Mouse (Mus musculus) ES-E14 (cell line): Measurements from ENCODE around the gene Gramd1a. TPM values are rescaled to one million over a fixed set of nuclear protein-coding genes. Genes with fewer than 3 reads are reported as not detected.
A peak's percentile ranks its signal among the peaks of the same experiment; 100 is the strongest.

Experiments used
- DNase-seq: peaks from one replicate; pipeline ENCODE4 v3.0.0-alpha.2; 2013; ENCODE audit warnings: low read depth, low spot score
- H3K27ac ChIP-seq: 2 replicates; pipeline ENCODE4 v1.5.1; 2012; ENCODE audit warnings: low read depth, mild to moderate bottlenecking, low read length, moderate library complexity, mixed read lengths; ENCODE audit not compliant: poor library complexity, insufficient read depth, severe bottlenecking
- H3K36me3 ChIP-seq: 2 replicates; pipeline ENCODE4 v1.6.1; 2012; ENCODE audit warnings: mild to moderate bottlenecking, low read length, moderate library complexity, mixed read lengths; ENCODE audit not compliant: control insufficient read depth, poor library complexity, insufficient read depth, severe bottlenecking
- H3K4me1 ChIP-seq, 2 experiments: fragments of 150-350 bp in 1 of 2; sonication (generic) in 1 of 2; 2 replicates each; pipeline ENCODE4 v1.6.1; 2012; ENCODE audit warnings: low read length in 2 of 2, mild to moderate bottlenecking in 1 of 2, mixed read lengths in 1 of 2; ENCODE audit not compliant: control insufficient read depth in 2 of 2, insufficient read depth in 2 of 2, poor library complexity in 1 of 2
- H3K4me3 ChIP-seq, 2 experiments: fragments of 150-350 bp in 1 of 2; sonication (generic) in 1 of 2; 2 replicates each; pipeline ENCODE4 v1.5.1; 2012; ENCODE audit warnings: low read length in 2 of 2, low read depth in 1 of 2, mild to moderate bottlenecking in 1 of 2, mixed read lengths in 1 of 2; ENCODE audit not compliant: insufficient read depth in 1 of 2, poor library complexity in 1 of 2, severe bottlenecking in 1 of 2
- H3K9ac ChIP-seq: 2 replicates; pipeline ENCODE4 v1.6.1; 2012; ENCODE audit warnings: low read depth, mild to moderate bottlenecking, low read length, mixed read lengths; ENCODE audit not compliant: poor library complexity, insufficient read depth, severe bottlenecking
- H3K9me3 ChIP-seq: fragments of 150-350 bp; sonication (generic); 2 replicates; pipeline ENCODE4 v1.6.1; 2012; ENCODE audit warnings: low read depth, mild to moderate bottlenecking, low read length; ENCODE audit not compliant: control insufficient read depth, insufficient read depth
- CHD2 ChIP-seq: IDR thresholded peaks from 2 replicates; pipeline ENCODE4 v1.6.1; 2014; ENCODE audit warnings: mild to moderate bottlenecking, low read depth, low read length, inconsistent platforms
- HCFC1 ChIP-seq: IDR thresholded peaks from 2 replicates; pipeline ENCODE4 v1.6.1; 2012; ENCODE audit warnings: low read length, inconsistent platforms, borderline replicate concordance; ENCODE audit not compliant: insufficient read depth
- MAFK ChIP-seq: IDR thresholded peaks from 2 replicates; pipeline ENCODE4 v1.6.1; 2014; ENCODE audit warnings: mild to moderate bottlenecking, low read depth, low read length, inconsistent platforms; ENCODE audit not compliant: insufficient read depth
- ZC3H11A ChIP-seq: IDR thresholded peaks from 2 replicates; pipeline ENCODE4 v1.6.1; 2012; ENCODE audit warnings: low read depth, mild to moderate bottlenecking, inconsistent platforms, low read length, borderline replicate concordance
- ZNF384 ChIP-seq: IDR thresholded peaks from 2 replicates; pipeline ENCODE4 v1.6.1; 2012; ENCODE audit warnings: low read depth, low read length, inconsistent platforms
- in situ Hi-C, 2 experiments: fragments of 600-800 bp; cut with MboI; formaldehyde crosslinking; loops; one replicate each; pipeline ENCODE4 v1.15.1; 2025; ENCODE audit warnings: low sequenced_read_pairs in 2 of 2, inconsistent platforms in 1 of 2; ENCODE audit not compliant: unreplicated experiment in 2 of 2
- total RNA-seq: library from RNA; depleted of rRNA; stranded (reverse); fragments of 300-350 nt; gene quantifications from 2 replicates; pipeline ENCODE4 v1.2.3, GENCODE M21; 2012

Gramd1a gene
- total RNA-seq, 1 experiment = 44.2 TPM

- no peak overlapping the region for H3K27ac ChIP-seq
- in situ Hi-C loops = no loop called here
Observed at GRCm38 (mm10) chr7:31161831-31162230, 6.1 kb upstream of the Gramd1a start.

GRCm38 (mm10) chr7:31161246-31161645, 5.5 kb upstream of the Gramd1a start:
- Histone ChIP-seq H3K9ac (no peak overlapping the region), H3K4me1 (peaks cover 5 to 16% of the 10 kb centered on the region in 2 experiments), H3K36me3 (no peaks in the 10 kb centered on the region), H3K9me3 (no peaks in the 10 kb centered on the region), H3K4me3 (no peak overlapping the region), H3K27ac (no peak overlapping the region)
- DNase-seq = no peak
- in situ Hi-C loops = no loop called here
- no peak for TF ChIP-seq ZNF384
- TF ChIP-seq MAFK = no peak
- no peak for TF ChIP-seq HCFC1
- no peak for TF ChIP-seq CHD2
- no peak for TF ChIP-seq ZC3H11A

More at GRCm38 (mm10) chr7:31161831-31162230, 6.1 kb upstream of the Gramd1a start:
- Histone ChIP-seq H3K9ac (no peak overlapping the region), H3K4me3 (no peak overlapping the region), H3K36me3 (no peaks in the 10 kb centered on the region), H3K4me1 (peaks cover 5 to 15% of the 10 kb centered on the region in 2 experiments), H3K9me3 (no peaks in the 10 kb centered on the region)
- no peak for TF ChIP-seq CHD2
- TF ChIP-seq ZNF384 = no peak
- no peak for TF ChIP-seq HCFC1
- no peak for TF ChIP-seq ZC3H11A
- TF ChIP-seq MAFK = no peak
- no peak for DNase-seq

GRCm38 (mm10) chr7:31160763-31161162, 5.1 kb upstream of the Gramd1a start:
- no peak for DNase-seq
- no peak overlapping the region for H3K27ac ChIP-seq
- no peak overlapping the region for H3K9ac ChIP-seq
- no peaks in the 10 kb centered on the region for H3K9me3 ChIP-seq
- in situ Hi-C loops = no loop called here
- no peak overlapping the region for H3K4me3 ChIP-seq
- peaks cover 5 to 16% of the 10 kb centered on the region in 2 experiments for H3K4me1 ChIP-seq
- TF ChIP-seq CHD2 (no peak), ZC3H11A (no peak), MAFK (no peak)
- no peaks in the 10 kb centered on the region for H3K36me3 ChIP-seq

- Histone ChIP-seq H3K4me1 (peaks cover 8 to 16% of the 10 kb centered on the region in 2 experiments), H3K9ac (peak overlapping the region; percentile 57; the same call in 1 of the 2 replicates), H3K9me3 (no peaks in the 10 kb centered on the region), H3K36me3 (no peaks in the 10 kb centered on the region; the same call in 1 of the 2 replicates), H3K27ac (peak overlapping the region; percentile 91), H3K4me3 (peak overlapping the region; percentile 49 to 61)
- in situ Hi-C loops = no loop called here
- TF ChIP-seq HCFC1 (no peak; the same call in 1 of the 2 replicates), ZNF384 (no peak), MAFK (no peak), ZC3H11A (no peak), CHD2 (no peak)
- peak; percentile 85 for DNase-seq
Observed at GRCm38 (mm10) chr7:31156034-31156928, 585 bp upstream of the Gramd1a start.
